Mouse (Mus musculus) CH12.LX (cell line): Measurements from ENCODE around the gene Klf9.

ENCODE experiments used
- CTCF ChIP-seq, 2 experiments: IDR thresholded peaks in 1 of 2; conservative IDR thresholded peaks in 1 of 2; 2 replicates each; pipeline ENCODE4 v1.5.1; 2011 to 2012; ENCODE audit warnings: low read depth in 2 of 2, low read length in 2 of 2, improper control_type of control experiment in 1 of 2, inconsistent platforms in 1 of 2, mild to moderate bottlenecking in 1 of 2, moderate library complexity in 1 of 2
- ELF1 ChIP-seq: IDR thresholded peaks from 2 replicates; pipeline ENCODE4 v1.6.1; 2014; ENCODE audit warnings: low read depth, mild to moderate bottlenecking, inconsistent platforms, low read length, improper control_type of control experiment
- EP300 ChIP-seq: IDR thresholded peaks from 2 replicates; pipeline ENCODE4 v1.6.1; 2011; ENCODE audit warnings: low read length, improper control_type of control experiment
- TCF12 ChIP-seq: IDR thresholded peaks from 2 replicates; pipeline ENCODE4 v1.6.1; 2014; ENCODE audit warnings: low read depth, mild to moderate bottlenecking, inconsistent platforms, low read length, improper control_type of control experiment

DNA sequence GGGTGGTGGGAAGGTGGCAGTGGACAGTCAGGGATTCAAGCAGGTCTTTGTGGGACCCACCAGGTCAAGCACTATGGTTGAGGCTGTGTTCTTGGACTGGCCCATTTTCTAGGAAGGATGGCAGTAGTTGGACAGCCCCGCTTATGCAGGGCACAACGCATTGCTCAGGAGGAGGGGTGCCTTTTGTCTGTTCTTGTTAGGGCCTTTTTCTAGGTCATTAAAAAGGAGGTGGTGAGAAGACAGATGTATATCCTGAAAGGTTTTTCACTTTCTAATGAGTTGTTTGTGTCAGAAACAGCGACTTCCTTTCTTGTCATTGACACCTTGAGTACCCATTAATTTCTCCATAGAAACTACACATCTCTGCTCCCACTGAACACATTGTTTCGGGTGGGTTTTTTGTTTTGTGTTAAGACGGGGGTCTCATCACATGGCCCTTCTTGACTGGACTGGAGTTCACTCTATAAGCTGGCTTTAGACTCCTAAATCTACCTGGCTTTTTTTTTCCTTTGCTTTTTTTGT is 12.6 kb downstream of the Klf9 start:
- TF ChIP-seq EP300 (no peak), CTCF (conservative IDR thresholded peaks at IDR 0.05 in 1 of 2, IDR thresholded peaks at IDR 0.05 in 1 of 2; ENCODE audit: low read depth in 2 of 2, low read length in 2 of 2) (no peak), TCF12 (no peak), ELF1 (no peak)
